Mouse (Mus musculus): ENCODE data around the gene Tcte2.

The Tcte2 gene

GRCm38 (mm10) chr17:13745373-13745772, 16.3 kb downstream of the Tcte2 start:
- in situ Hi-C loops (cut with MseI, MboI) = no loop called here

GRCm38 (mm10) chr17:13744824-13745223, 16.8 kb downstream of the Tcte2 start:
- in situ Hi-C loops (cut with MseI, MboI) = no loop called here

GRCm38 (mm10) chr17:13744219-13744618, 17.4 kb downstream of the Tcte2 start:
- in situ Hi-C loops (cut with MseI, MboI) = no loop called here

GRCm38 (mm10) chr17:13743709-13744079, 17.9 kb downstream of the Tcte2 start:
- in situ Hi-C loops (cut with MseI, MboI) = no loop called here

- in situ Hi-C loops (cut with MseI, MboI) = no loop called here
Observed at GRCm38 (mm10) chr17:13742941-13743708, 18.5 kb downstream of the Tcte2 start.

- in situ Hi-C loops (cut with MseI, MboI) = no loop called here
Observed at GRCm38 (mm10) chr17:13742334-13742733, 19.3 kb downstream of the Tcte2 start.

- in situ Hi-C loops (cut with MseI, MboI) = no loop called here
Observed at GRCm38 (mm10) chr17:13741611-13742010, 20.0 kb downstream of the Tcte2 start.

GRCm38 (mm10) chr17:13740796-13741195, 20.8 kb downstream of the Tcte2 start:
- in situ Hi-C loops (cut with MseI, MboI) = no loop called here

GRCm38 (mm10) chr17:13739981-13740380, 21.6 kb downstream of the Tcte2 start:
- in situ Hi-C loops (cut with MseI, MboI) = no loop called here

GRCm38 (mm10) chr17:13738916-13739315, 22.7 kb downstream of the Tcte2 start:
- in situ Hi-C loops (cut with MseI, MboI) = no loop called here

- in situ Hi-C loops (cut with MseI, MboI) = no loop called here
Observed at GRCm38 (mm10) chr17:13738121-13738776, 23.4 kb downstream of the Tcte2 start.

GRCm38 (mm10) chr17:13737336-13737735, 24.3 kb downstream of the Tcte2 start:
- in situ Hi-C loops (cut with MseI, MboI) = no loop called here

- in situ Hi-C loops (cut with MseI, MboI) = no loop called here
Observed at GRCm38 (mm10) chr17:13735803-13736282, 25.8 kb downstream of the Tcte2 start.

- in situ Hi-C loops (cut with MseI, MboI) = no loop called here
Observed at GRCm38 (mm10) chr17:13735057-13735456, 26.6 kb downstream of the Tcte2 start.

GRCm38 (mm10) chr17:13733971-13734370, 27.7 kb downstream of the Tcte2 start:
- in situ Hi-C loops (cut with MseI, MboI) = no loop called here

- in situ Hi-C loops (cut with MseI, MboI) = no loop called here
Observed at GRCm38 (mm10) chr17:13732685-13733084, 28.9 kb downstream of the Tcte2 start.

- in situ Hi-C loops (cut with MseI, MboI) = no loop called here
Observed at GRCm38 (mm10) chr17:13731727-13732112, 29.9 kb downstream of the Tcte2 start.

- in situ Hi-C loops (cut with MseI, MboI) = no loop called here
Observed at GRCm38 (mm10) chr17:13730980-13731726, 30.5 kb downstream of the Tcte2 start.

GRCm38 (mm10) chr17:13726832-13727355, 34.7 kb downstream of the Tcte2 start:
- in situ Hi-C loops (cut with MseI, MboI) = no loop called here

- in situ Hi-C loops (cut with MseI, MboI) = no loop called here
Observed at GRCm38 (mm10) chr17:13725004-13725550, 36.5 kb downstream of the Tcte2 start.

- in situ Hi-C loops (cut with MseI, MboI) = no loop called here
Observed at GRCm38 (mm10) chr17:13722434-13722833, 39.2 kb downstream of the Tcte2 start.

GRCm38 (mm10) chr17:13721372-13721771, 40.3 kb downstream of the Tcte2 start:
- in situ Hi-C loops (cut with MseI, MboI) = no loop called here

Measured in mouse trophoblast stem cell (cell line).